Mouse (Mus musculus) heart, postnatal 0 days (tissue): Measurements from ENCODE around the gene Ticrr. TPM values are rescaled to one million over a fixed set of nuclear protein-coding genes. Genes with fewer than 3 reads are reported as not detected.
A peak's percentile ranks its signal among the peaks of the same experiment; 100 is the strongest.

Source experiments
- ATAC-seq: fragments of 200-750 bp; cut with Nextera tagmentation; 2 replicates; pipeline ENCODE4 v1.8.0; 2017; ENCODE audit warnings: low read depth, moderate number of reproducible peaks, moderate library complexity; ENCODE audit not compliant: insufficient read depth
- DNase-seq: peaks from one replicate; pipeline ENCODE4 v3.0.0-alpha.2; 2016; ENCODE audit warnings: low spot score
- H3K27ac ChIP-seq: fragments of 300-500 bp; sonication (generic); 2 replicates; pipeline ENCODE4 v1.5.1; 2014; ENCODE audit warnings: low read depth, mild to moderate bottlenecking
- H3K27me3 ChIP-seq: fragments of 300-500 bp; sonication (generic); 2 replicates; pipeline ENCODE4 v1.6.1; 2014; ENCODE audit warnings: low read length, mixed read lengths; ENCODE audit not compliant: control insufficient read depth, insufficient read depth
- H3K36me3 ChIP-seq: fragments of 300-500 bp; sonication (generic); replicated peaks from 2 replicates; pipeline ENCODE4 v1.6.1; 2014; ENCODE audit warnings: low read length, mixed read lengths; ENCODE audit not compliant: control insufficient read depth, insufficient read depth
- H3K4me1 ChIP-seq: fragments of 300-500 bp; sonication (generic); 2 replicates; pipeline ENCODE4 v1.6.1; 2014; ENCODE audit warnings: antibody characterized with exemption; ENCODE audit not compliant: control insufficient read depth, insufficient read depth
- H3K4me2 ChIP-seq: fragments of 300-500 bp; sonication (generic); 2 replicates; pipeline ENCODE4 v1.6.1; 2014; ENCODE audit warnings: low read depth, mild to moderate bottlenecking, low read length, moderate library complexity
- H3K4me3 ChIP-seq: fragments of 300-500 bp; sonication (generic); 2 replicates; pipeline ENCODE4 v1.5.1; 2014; ENCODE audit warnings: low read depth, low read length
- H3K9ac ChIP-seq: fragments of 300-500 bp; sonication (generic); replicated peaks from 2 replicates; pipeline ENCODE4 v1.6.1; 2014; ENCODE audit warnings: low read depth, low read length, mixed read lengths
- H3K9me3 ChIP-seq: fragments of 300-500 bp; sonication (generic); replicated peaks from 2 replicates; pipeline ENCODE4 v1.6.1; 2016; ENCODE audit warnings: low read length; ENCODE audit not compliant: control insufficient read depth
- CTCF ChIP-seq: IDR thresholded peaks from 2 replicates; pipeline ENCODE4 v1.5.1; 2016; ENCODE audit warnings: antibody characterized with exemption, control low read depth, low read depth
- EP300 ChIP-seq: IDR thresholded peaks from 2 replicates; pipeline ENCODE4 v1.6.1; 2016; ENCODE audit warnings: antibody characterized with exemption, low read depth
- WGBS: fragments of 180-500 bp; shearing (Covaris S2); extraction: QIAGEN DNeasy Blood & Tissue Kit; methylation state at CpG from one replicate; pipeline ENCODE4 v1.1.7; 2014; 5-methylcytosine and 5-hydroxymethylcytosine counted together
- polyA plus RNA-seq: library from polyadenylated mRNA; unstranded; fragments of >200 nt; fragmentation: Nextera tagmentation; extraction: Ambion mirVana; gene quantifications from 2 replicates; pipeline ENCODE4 v1.2.1, GENCODE M21; 2015
- total RNA-seq: library from RNA; depleted of rRNA; stranded (reverse); fragments of >200 nt; gene quantifications from 2 replicates; pipeline ENCODE4 v1.2.3, GENCODE M21; 2014; ENCODE audit warnings: low replicate concordance

Gene Ticrr
- total and polyA plus RNA-seq, 2 experiments from 2014 or later = 0.74 to 2.2 TPM

DNA sequence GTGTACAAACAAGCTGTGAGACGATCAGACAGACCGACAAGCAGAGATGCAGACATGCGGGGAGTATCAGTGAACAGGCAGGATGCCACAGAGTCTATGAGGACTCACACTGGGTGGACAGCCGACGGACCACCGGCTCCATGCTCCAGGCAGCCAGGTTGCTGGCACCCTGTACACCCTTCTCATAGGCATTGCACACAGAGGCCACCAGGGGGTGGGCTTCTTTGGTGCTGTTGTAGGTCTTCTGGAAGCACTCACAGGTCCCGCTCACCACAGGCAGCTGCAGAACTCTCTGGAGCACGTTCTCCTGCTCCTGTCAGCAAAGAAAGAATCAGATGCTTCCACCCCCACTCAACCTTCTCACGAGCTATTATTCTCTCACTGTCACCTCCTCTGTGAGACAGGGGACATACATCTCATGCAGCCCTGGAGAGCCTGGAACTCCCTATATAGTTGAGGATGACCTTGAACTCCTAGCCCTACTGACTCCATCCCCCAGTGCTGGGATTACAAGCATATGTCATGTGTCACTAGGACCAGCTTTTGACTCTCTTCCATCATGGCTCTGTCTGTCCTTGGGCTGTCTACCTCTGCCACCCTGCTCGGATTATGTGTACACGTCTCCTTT lies 69.9 kb downstream of the Ticrr start:
- ATAC-seq (no peak), DNase-seq (no peak)
- H3K27me3 ChIP-seq = peaks cover 9% of the 10 kb centered on the region; the same call in 1 of the 2 replicates
- TF ChIP-seq CTCF (peak; percentile 25; the same call in 1 of the 2 replicates), EP300 (no peak)
- H3K36me3 ChIP-seq = no peaks in the 10 kb centered on the region
- no peak overlapping the region for H3K4me3 ChIP-seq
- no peaks in the 10 kb centered on the region for H3K4me1 ChIP-seq
- no peak overlapping the region for H3K27ac ChIP-seq
- H3K9ac ChIP-seq = no peak overlapping the region
- no peaks in the 10 kb centered on the region for H3K9me3 ChIP-seq
- WGBS = 52% methylated on average over 11 of the region's 11 CpGs
- H3K4me2 ChIP-seq = no peak overlapping the region

DNA sequence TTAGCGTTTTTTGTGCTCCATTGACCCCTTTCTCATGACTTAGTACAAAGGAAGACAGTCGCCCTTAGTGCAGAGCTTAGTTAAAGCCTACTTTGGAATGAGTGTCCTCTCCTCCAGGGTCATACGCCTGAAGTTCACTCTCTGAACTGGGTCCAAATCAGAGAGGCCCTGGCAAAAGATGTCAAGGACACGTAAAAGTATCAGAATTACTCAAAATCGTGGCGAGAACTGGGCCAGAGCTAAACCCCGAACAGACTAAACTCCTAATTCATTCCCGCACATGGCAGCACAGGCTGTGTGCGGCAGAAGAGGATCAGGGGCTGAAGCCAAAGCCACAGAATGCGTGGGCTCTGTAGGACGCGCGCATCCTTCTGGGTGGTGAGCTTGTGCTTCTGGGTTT lies 71.4 kb downstream of the Ticrr start:
- no peak overlapping the region for H3K4me2 ChIP-seq

GRCm38 (mm10) chr7:79732622-79733021 lies 72.6 kb downstream of the Ticrr start, which contains the start of gene Plin1:
Gene Plin1, minus strand, starts transcription at chr7:79732903.
- Histone ChIP-seq H3K4me2 (no peak within 1 kb of the TSS), H3K4me1 (no peaks in the 10 kb centered on the region), H3K36me3 (0 out of 2 replicates have a peak, but pooled peaks cover 3% of the 10 kb centered on the region), H3K9ac (no peak within 1 kb of the TSS), H3K27me3 (peaks cover 9% of the 10 kb centered on the region; the same call in 1 of the 2 replicates), H3K27ac (no peak within 1 kb of the TSS), H3K9me3 (no peaks in the 10 kb centered on the region), H3K4me3 (no peak within 1 kb of the TSS)
- ATAC-seq = no peak
- TF ChIP-seq CTCF (no peak), EP300 (no peak)
- 56% methylated on average over 4 of the region's 4 CpGs for WGBS
- no peak for DNase-seq

More for the DNA sequence above, 71.4 kb downstream of the Ticrr start:
- Histone ChIP-seq H3K36me3 (0 out of 2 replicates have a peak, but pooled peaks cover 2% of the 10 kb centered on the region), H3K9me3 (no peaks in the 10 kb centered on the region), H3K4me3 (no peak overlapping the region), H3K4me1 (no peaks in the 10 kb centered on the region), H3K27ac (no peak overlapping the region), H3K9ac (no peak overlapping the region), H3K27me3 (peaks cover 9% of the 10 kb centered on the region; the same call in 1 of the 2 replicates)
- DNase-seq = no peak
- ATAC-seq = no peak
- TF ChIP-seq CTCF (no peak), EP300 (no peak)
- WGBS = 78% methylated on average over 13 of the region's 13 CpGs

DNA sequence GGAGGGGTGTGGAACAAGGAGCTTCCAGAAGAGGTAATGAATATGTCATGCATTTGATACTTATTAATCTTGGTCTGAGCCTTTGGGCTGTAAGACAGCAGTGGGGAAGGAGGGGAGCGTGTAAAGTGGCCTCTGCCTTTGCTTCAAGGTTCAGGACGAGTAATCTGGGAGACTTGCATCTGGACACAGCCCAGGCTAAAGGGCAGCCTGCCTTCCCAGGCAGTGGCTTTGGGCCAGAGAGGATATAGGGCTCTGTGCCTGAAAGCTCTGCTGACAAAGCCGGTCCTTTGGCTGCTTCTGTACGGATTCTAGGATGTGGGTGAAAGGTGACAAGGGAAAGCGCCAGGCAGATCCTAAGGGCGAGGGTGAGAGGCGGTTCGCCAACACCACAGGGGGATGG lies 74.6 kb downstream of the Ticrr start:
- no peaks in the 10 kb centered on the region for H3K4me1 ChIP-seq
- no peak overlapping the region for H3K4me2 ChIP-seq
- 59% methylated on average over 8 of the region's 8 CpGs for WGBS
- peaks cover 8% of the 10 kb centered on the region; the same call in 1 of the 2 replicates for H3K27me3 ChIP-seq
- 0 out of 2 replicates have a peak, but pooled peaks cover 3% of the 10 kb centered on the region for H3K36me3 ChIP-seq
- no peak overlapping the region for H3K9ac ChIP-seq
- no peak overlapping the region for H3K4me3 ChIP-seq
- no peak overlapping the region for H3K27ac ChIP-seq
- DNase-seq (no peak), ATAC-seq (peak; percentile 27; the same call in 1 of the 2 replicates)
- TF ChIP-seq CTCF (no peak), EP300 (no peak)
- H3K9me3 ChIP-seq = no peaks in the 10 kb centered on the region

DNA sequence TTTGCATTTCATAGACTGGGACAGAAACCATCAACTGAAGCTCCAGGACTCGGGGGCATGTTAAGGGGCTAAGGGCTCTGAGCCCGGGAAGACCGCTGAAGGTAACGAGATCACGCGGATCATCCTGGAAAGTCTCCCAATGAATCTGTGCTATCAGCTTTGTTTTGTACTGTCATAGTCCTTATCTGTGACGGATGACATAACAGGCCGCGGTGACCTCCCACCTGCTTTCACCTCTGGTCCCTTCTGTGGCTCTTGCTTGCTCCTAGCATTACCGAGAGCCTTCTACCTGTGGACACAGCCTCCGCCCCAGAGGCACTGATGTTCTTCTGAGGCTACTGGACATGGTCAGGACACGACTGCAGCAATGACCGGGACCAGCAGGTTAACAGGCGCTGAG lies 76.5 kb downstream of the Ticrr start:
- Histone ChIP-seq H3K4me1 (no peaks in the 10 kb centered on the region), H3K9me3 (no peaks in the 10 kb centered on the region), H3K27me3 (peaks cover 4% of the 10 kb centered on the region; the same call in 1 of the 2 replicates), H3K27ac (no peak overlapping the region), H3K36me3 (0 out of 2 replicates have a peak, but pooled peaks cover 3% of the 10 kb centered on the region), H3K9ac (no peak overlapping the region), H3K4me3 (no peak overlapping the region), H3K4me2 (no peak overlapping the region)
- WGBS = 80% methylated on average over 14 of the region's 14 CpGs
- no peak for TF ChIP-seq CTCF
- TF ChIP-seq EP300 = no peak
- ATAC-seq (no peak), DNase-seq (no peak)

GRCm38 (mm10) chr7:79738913-79739312 lies 78.9 kb downstream of the Ticrr start:
- no peaks in the 10 kb centered on the region for H3K9me3 ChIP-seq
- no peaks in the 10 kb centered on the region for H3K27me3 ChIP-seq
- H3K4me2 ChIP-seq = no peak overlapping the region
- no peak for DNase-seq
- H3K4me3 ChIP-seq = no peak overlapping the region
- 0 out of 2 replicates have a peak, but pooled peaks cover 3% of the 10 kb centered on the region for H3K36me3 ChIP-seq
- H3K27ac ChIP-seq = no peak overlapping the region
- TF ChIP-seq EP300 (no peak), CTCF (no peak)
- WGBS = 99% methylated on average over 2 of the region's 2 CpGs
- H3K4me1 ChIP-seq = peaks cover 12% of the 10 kb centered on the region; the same call in 1 of the 2 replicates
- no peak for ATAC-seq
- no peak overlapping the region for H3K9ac ChIP-seq
